Mouse (Mus musculus) lung, adult 2 months (tissue): ENCODE results near the gene Rab7.

Experiments used
- CTCF ChIP-seq: fragments of 200-500 bp; IDR thresholded peaks from 2 replicates; pipeline ENCODE4 v1.5.1; 2011; ENCODE audit warnings: mild to moderate bottlenecking, low read length, control low read depth; ENCODE audit not compliant: insufficient read depth
- POLR2A ChIP-seq: fragments of 200-500 bp; IDR thresholded peaks from 2 replicates; pipeline ENCODE4 v1.6.1; 2011; ENCODE audit warnings: low read depth, mild to moderate bottlenecking, control low read depth, low read length, borderline replicate concordance; ENCODE audit errors: extremely low read depth

DNA sequence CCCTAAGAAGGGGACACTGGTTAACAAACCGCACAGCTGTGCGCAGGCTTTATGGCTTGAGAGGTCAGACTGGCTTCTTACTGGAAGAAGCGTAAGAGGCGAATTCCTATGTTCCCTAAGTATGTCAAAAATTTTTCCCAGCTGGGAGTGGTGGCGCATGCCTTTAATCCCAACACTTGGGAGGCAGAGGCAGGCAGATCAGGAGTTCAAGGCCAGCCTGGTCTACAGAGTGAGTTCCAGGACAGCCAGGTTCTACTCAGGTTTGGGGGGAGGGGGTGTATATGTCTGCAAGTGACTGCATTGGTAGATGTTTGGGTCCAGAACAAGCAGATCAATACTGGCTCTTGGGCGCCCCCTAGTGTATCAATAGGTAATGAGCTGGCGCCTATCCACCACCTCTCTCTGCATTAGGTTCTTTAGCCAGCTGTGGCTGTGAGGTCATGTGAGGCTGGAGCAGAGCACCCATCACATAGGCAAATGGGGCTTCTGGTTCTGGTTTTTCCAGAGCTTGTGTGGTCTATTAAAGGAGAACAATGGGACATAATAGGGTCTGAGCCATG lies 47.3 kb downstream of the Rab7 start:
- TF ChIP-seq POLR2A: no peak
- peak; percentile 47 for TF ChIP-seq CTCF
